31 mouse cellular contexts compared by ENCODE assay signal in genomic region chr12:34489629-34490028, GRCm38 (mm10).
"Had no signal": no experiment of that assay in that cellular context is flagged by ENCODE, and none has a peak within 500 bp of the region (broad histone marks: within the 10 kb centered on the region; RNA-seq: fewer than 3 reads in every experiment).

No protein-coding gene starts in this region.

- H3K27me3 ChIP-seq: limb, embryonic 12.5 days; limb, embryonic 13.5 days; limb, embryonic 15.5 days; liver, embryonic 12.5 days; liver, embryonic 13.5 days; liver, embryonic 15.5 days; lung, embryonic 15.5 days; megakaryocyte, embryonic 14.5 days; midbrain, embryonic 12.5 days; midbrain, embryonic 13.5 days; midbrain, embryonic 15.5 days; neural tube, embryonic 12.5 days had no signal

- H3K9me3 ChIP-seq: limb, embryonic 10.5 days; limb, embryonic 12.5 days; limb, embryonic 13.5 days; limb, embryonic 15.5 days; liver, embryonic 12.5 days; liver, embryonic 13.5 days; liver, embryonic 15.5 days; lung, embryonic 15.5 days; megakaryocyte, embryonic 14.5 days; midbrain, embryonic 10.5 days; midbrain, embryonic 12.5 days; midbrain, embryonic 13.5 days; midbrain, embryonic 15.5 days; neural tube, embryonic 12.5 days had no signal

- H3K27ac ChIP-seq: limb, embryonic 10.5 days; limb, embryonic 12.5 days; limb, embryonic 13.5 days; limb, embryonic 15.5 days; liver, embryonic 12.5 days; liver, embryonic 13.5 days; liver, embryonic 14.5 days; liver, embryonic 15.5 days; lung, embryonic 15.5 days; macrophage; midbrain, embryonic 10.5 days; midbrain, embryonic 12.5 days; midbrain, embryonic 13.5 days; midbrain, embryonic 15.5 days; neural tube, embryonic 12.5 days had no signal

- H3K9ac ChIP-seq: limb, embryonic 12.5 days; limb, embryonic 13.5 days; limb, embryonic 15.5 days; liver, embryonic 12.5 days; liver, embryonic 13.5 days; liver, embryonic 14.5 days; liver, embryonic 15.5 days; liver, postnatal 0 days; lung, embryonic 14.5 days; lung, embryonic 15.5 days; midbrain, embryonic 12.5 days; midbrain, embryonic 13.5 days; midbrain, embryonic 15.5 days; neural tube, embryonic 12.5 days had no signal

- DNase-seq: left cerebral cortex, postnatal 4 days; liver; liver, embryonic 13.5 days; liver, postnatal 0 days; lung, adult 18-20 months; lung, adult 2 months; lung, embryonic 14.5 days; lung, postnatal 10 days; lung, postnatal 14 days; lung, postnatal 36 days; midbrain, embryonic 14.5 days had no signal

- H3K4me3 ChIP-seq: limb, embryonic 10.5 days; limb, embryonic 12.5 days; limb, embryonic 13.5 days; limb, embryonic 15.5 days; liver, embryonic 12.5 days; liver, embryonic 13.5 days; liver, embryonic 15.5 days; lung, embryonic 15.5 days; megakaryocyte, embryonic 14.5 days; midbrain, embryonic 10.5 days; midbrain, embryonic 12.5 days; midbrain, embryonic 13.5 days; midbrain, embryonic 15.5 days; myocyte; neural tube, embryonic 12.5 days had no signal

- ATAC-seq: liver, embryonic 12.5 days; liver, postnatal 0 days; lung, postnatal 0 days; midbrain, embryonic 13.5 days; midbrain, embryonic 15.5 days; midbrain, embryonic 16.5 days had no signal

- H3K36me3 ChIP-seq: limb, embryonic 10.5 days; limb, embryonic 12.5 days; limb, embryonic 13.5 days; limb, embryonic 15.5 days; liver, embryonic 12.5 days; liver, embryonic 13.5 days; liver, embryonic 15.5 days; lung, embryonic 15.5 days; midbrain, embryonic 10.5 days; midbrain, embryonic 12.5 days; midbrain, embryonic 13.5 days; midbrain, embryonic 15.5 days; neural tube, embryonic 12.5 days had no signal

- H3K4me1 ChIP-seq: limb, embryonic 15.5 days; liver, embryonic 12.5 days; liver, embryonic 13.5 days; liver, embryonic 15.5 days; lung, embryonic 15.5 days; megakaryocyte, embryonic 14.5 days; midbrain, embryonic 10.5 days; midbrain, embryonic 12.5 days; midbrain, embryonic 13.5 days; midbrain, embryonic 15.5 days; neural tube, embryonic 12.5 days had no signal

- H3K4me2 ChIP-seq: limb, embryonic 12.5 days; limb, embryonic 13.5 days; limb, embryonic 15.5 days; liver, embryonic 11.5 days; liver, embryonic 12.5 days; liver, embryonic 13.5 days; liver, embryonic 15.5 days; lung, embryonic 14.5 days; lung, embryonic 15.5 days; midbrain, embryonic 11.5 days; midbrain, embryonic 12.5 days; midbrain, embryonic 13.5 days; midbrain, embryonic 15.5 days; neural tube, embryonic 12.5 days had no signal
